Mouse (Mus musculus) forebrain, embryonic 12.5 days (tissue): ENCODE measurements around the gene Zbtb9. TPM values are rescaled to one million over a fixed set of nuclear protein-coding genes. Genes with fewer than 3 reads are reported as not detected.
"Not testable (repeated sequence)": the region's sequence is repeated elsewhere in the genome, so short reads cannot be mapped to it uniquely, and the experiment has no call there.

ENCODE experiments used
- ATAC-seq: fragments of 200-750 bp; cut with Nextera tagmentation; 2 replicates; pipeline ENCODE4 v1.8.0; 2017; ENCODE audit warnings: moderate TSS enrichment; ENCODE audit not compliant: low FRiP score
- H3K27ac ChIP-seq: fragments of 300-500 bp; sonication (generic); 2 replicates; pipeline ENCODE4 v1.5.1; 2016; ENCODE audit warnings: mild to moderate bottlenecking
- H3K27me3 ChIP-seq: fragments of 300-500 bp; sonication (generic); 2 replicates; pipeline ENCODE4 v1.6.1; 2016; ENCODE audit warnings: mild to moderate bottlenecking
- H3K36me3 ChIP-seq: fragments of 300-500 bp; sonication (generic); replicated peaks from 2 replicates; pipeline ENCODE4 v1.6.1; 2016; ENCODE audit warnings: mild to moderate bottlenecking
- H3K4me1 ChIP-seq: fragments of 300-500 bp; sonication (generic); 2 replicates; pipeline ENCODE4 v1.6.1; 2016
- H3K4me2 ChIP-seq: fragments of 300-500 bp; sonication (generic); 2 replicates; pipeline ENCODE4 v1.6.1; 2016; ENCODE audit warnings: mild to moderate bottlenecking, moderate library complexity
- H3K4me3 ChIP-seq: fragments of 300-500 bp; sonication (generic); replicated peaks from 2 replicates; pipeline ENCODE4 v1.5.1; 2016; ENCODE audit warnings: mild to moderate bottlenecking
- H3K9ac ChIP-seq: fragments of 300-500 bp; sonication (generic); 2 replicates; pipeline ENCODE4 v1.6.1; 2016; ENCODE audit warnings: mild to moderate bottlenecking
- H3K9me3 ChIP-seq: fragments of 300-500 bp; sonication (generic); 2 replicates; pipeline ENCODE4 v1.6.1; 2016
- WGBS: fragments of 180-500 bp; shearing (Covaris S2); methylation state at CpG from one replicate; pipeline ENCODE4 v1.1.7; 2016; 5-methylcytosine and 5-hydroxymethylcytosine counted together
- polyA plus RNA-seq: library from polyadenylated mRNA; unstranded; fragments of >200 nt; fragmentation: Nextera tagmentation; extraction: Ambion mirVana; gene quantifications from 2 replicates; pipeline ENCODE4 v1.2.1, GENCODE M21; 2016

The Zbtb9 gene
- polyA plus RNA-seq, 1 experiment from 2014 or later = 18.9 TPM

- Histone ChIP-seq H3K9me3 (no peaks in the 10 kb centered on the region), H3K9ac (no peak overlapping the region), H3K4me3 (no peak overlapping the region), H3K4me1 (no peaks in the 10 kb centered on the region), H3K27ac (no peak overlapping the region), H3K27me3 (no peaks in the 10 kb centered on the region), H3K4me2 (no peak overlapping the region), H3K36me3 (peaks cover 98% of the 10 kb centered on the region)
- ATAC-seq = no peak
- 93% methylated on average over 21 of the region's 21 CpGs for WGBS
These were observed 11.3 kb upstream of the Zbtb9 start for GRCm38 (mm10) chr17:26961572-26962240.

GRCm38 (mm10) chr17:26966993-26967392 lies 6.0 kb upstream of the Zbtb9 start:
- Histone ChIP-seq H3K4me2 (no peak overlapping the region), H3K9me3 (no peaks in the 10 kb centered on the region), H3K27me3 (no peaks in the 10 kb centered on the region), H3K36me3 (peaks cover 70% of the 10 kb centered on the region), H3K4me3 (no peak overlapping the region), H3K4me1 (peaks cover 11% of the 10 kb centered on the region), H3K9ac (no peak overlapping the region), H3K27ac (no peak overlapping the region)
- WGBS = 94% methylated on average over 11 of the region's 11 CpGs
- no peak for ATAC-seq

- Histone ChIP-seq H3K9ac (no peak overlapping the region), H3K4me2 (no peak overlapping the region), H3K9me3 (no peaks in the 10 kb centered on the region), H3K27ac (no peak overlapping the region), H3K4me3 (no peak overlapping the region), H3K27me3 (no peaks in the 10 kb centered on the region), H3K36me3 (peaks cover 66% of the 10 kb centered on the region), H3K4me1 (peaks cover 16% of the 10 kb centered on the region)
- 89% methylated on average over 6 of the region's 6 CpGs for WGBS
- no peak for ATAC-seq
These were observed 5.5 kb upstream of the Zbtb9 start for GRCm38 (mm10) chr17:26967477-26967876.

- WGBS = 77% methylated on average over 6 of the region's 6 CpGs
- no peak overlapping the region for H3K4me3 ChIP-seq
- no peak overlapping the region for H3K27ac ChIP-seq
- peaks cover 18% of the 10 kb centered on the region for H3K4me1 ChIP-seq
- ATAC-seq = no peak
- no peaks in the 10 kb centered on the region for H3K9me3 ChIP-seq
- no peak overlapping the region for H3K9ac ChIP-seq
- H3K4me2 ChIP-seq = no peak overlapping the region
- peaks cover 58% of the 10 kb centered on the region for H3K36me3 ChIP-seq
- H3K27me3 ChIP-seq = no peaks in the 10 kb centered on the region
These were observed 4.8 kb upstream of the Zbtb9 start for GRCm38 (mm10) chr17:26968200-26968611.

GRCm38 (mm10) chr17:26969257-26969656 lies 3.7 kb upstream of the Zbtb9 start:
- Histone ChIP-seq H3K36me3 (peaks cover 50% of the 10 kb centered on the region), H3K27me3 (no peaks in the 10 kb centered on the region), H3K4me3 (no peak overlapping the region), H3K9me3 (no peaks in the 10 kb centered on the region), H3K4me2 (no peak overlapping the region), H3K27ac (no peak overlapping the region), H3K4me1 (peaks cover 26% of the 10 kb centered on the region), H3K9ac (no peak overlapping the region)
- WGBS = 89% methylated on average over 6 of the region's 6 CpGs
- ATAC-seq = no peak

- Histone ChIP-seq H3K4me3 (no peak overlapping the region), H3K4me1 (peaks cover 34% of the 10 kb centered on the region), H3K9ac (no peak overlapping the region), H3K27me3 (no peaks in the 10 kb centered on the region), H3K36me3 (peaks cover 49% of the 10 kb centered on the region), H3K27ac (no peak overlapping the region), H3K9me3 (no peaks in the 10 kb centered on the region), H3K4me2 (no peak overlapping the region)
- WGBS = 82% methylated on average over 12 of the region's 12 CpGs
- ATAC-seq = no peak
These were observed 2.7 kb upstream of the Zbtb9 start for GRCm38 (mm10) chr17:26970221-26970620.

GRCm38 (mm10) chr17:26971247-26971905 lies 1.6 kb upstream of the Zbtb9 start:
- peak overlapping the region; percentile 98 for H3K4me2 ChIP-seq
- peak overlapping the region; percentile 17 for H3K9ac ChIP-seq
- ATAC-seq = no peak
- H3K27me3 ChIP-seq = no peaks in the 10 kb centered on the region
- H3K36me3 ChIP-seq = peaks cover 49% of the 10 kb centered on the region
- no peak overlapping the region for H3K27ac ChIP-seq
- no peaks in the 10 kb centered on the region for H3K9me3 ChIP-seq
- 66% methylated on average over 8 of the region's 8 CpGs for WGBS
- H3K4me3 ChIP-seq = no peak overlapping the region
- H3K4me1 ChIP-seq = peaks cover 45% of the 10 kb centered on the region

- H3K9ac ChIP-seq = peak overlapping the region; percentile 89
- H3K27me3 ChIP-seq = no peaks in the 10 kb centered on the region
- no peak overlapping the region for H3K27ac ChIP-seq
- WGBS = 15% methylated on average over 3 of the region's 3 CpGs
- peak overlapping the region; percentile 88 for H3K4me3 ChIP-seq
- peak overlapping the region; percentile 98 for H3K4me2 ChIP-seq
- peaks cover 49% of the 10 kb centered on the region for H3K36me3 ChIP-seq
- H3K4me1 ChIP-seq = peaks cover 49% of the 10 kb centered on the region
- H3K9me3 ChIP-seq = no peaks in the 10 kb centered on the region
- ATAC-seq = no peak
These were observed 860 bp upstream of the Zbtb9 start for GRCm38 (mm10) chr17:26972107-26972506.

- ATAC-seq = no peak
These were observed 1.6 kb downstream of the Zbtb9 start for GRCm38 (mm10) chr17:26974547-26974946.

GRCm38 (mm10) chr17:26975415-26975814 lies 2.4 kb downstream of the Zbtb9 start:
- Histone ChIP-seq H3K4me1 (peaks cover 49% of the 10 kb centered on the region), H3K9me3 (no peaks in the 10 kb centered on the region), H3K4me3 (no peak overlapping the region), H3K9ac (no peak overlapping the region), H3K27ac (no peak overlapping the region), H3K36me3 (peaks cover 61% of the 10 kb centered on the region), H3K4me2 (no peak overlapping the region), H3K27me3 (no peaks in the 10 kb centered on the region)
- no peak for ATAC-seq

More at GRCm38 (mm10) chr17:26974547-26974946, 1.6 kb downstream of the Zbtb9 start:
- H3K4me3 ChIP-seq = 0 out of 2 replicates have a peak overlapping the region, but pooled peaks have one; percentile 88
- H3K9me3 ChIP-seq = no peaks in the 10 kb centered on the region
- H3K27me3 ChIP-seq = no peaks in the 10 kb centered on the region
- H3K4me2 ChIP-seq = peak overlapping the region; percentile 98; the same call in 1 of the 2 replicates
- WGBS = 93% methylated on average over 15 of the region's 15 CpGs
- H3K27ac ChIP-seq = no peak overlapping the region
- H3K36me3 ChIP-seq = peaks cover 58% of the 10 kb centered on the region
- H3K4me1 ChIP-seq = peaks cover 49% of the 10 kb centered on the region
- 0 out of 2 replicates have a peak overlapping the region, but pooled peaks have one; percentile 89 for H3K9ac ChIP-seq

GRCm38 (mm10) chr17:26977354-26977753 lies 4.4 kb downstream of the Zbtb9 start:
- 94% methylated on average over 6 of the region's 6 CpGs for WGBS
- not testable (repeated sequence) for H3K9me3 ChIP-seq, ATAC-seq, H3K9ac ChIP-seq, H3K4me3 ChIP-seq, H3K27me3 ChIP-seq, H3K4me2 ChIP-seq, H3K27ac ChIP-seq
- H3K4me1 ChIP-seq = peaks cover 35% of the 10 kb centered on the region
- H3K36me3 ChIP-seq = peaks cover 57% of the 10 kb centered on the region

GRCm38 (mm10) chr17:26979426-26979825 lies 6.5 kb downstream of the Zbtb9 start:
- H3K36me3 ChIP-seq = peaks cover 56% of the 10 kb centered on the region

GRCm38 (mm10) chr17:26981050-26981449 lies 8.1 kb downstream of the Zbtb9 start:
- peaks cover 8% of the 10 kb centered on the region; the same call in 1 of the 2 replicates for H3K4me1 ChIP-seq
- no peak overlapping the region for H3K4me3 ChIP-seq
- no peaks in the 10 kb centered on the region for H3K9me3 ChIP-seq
- H3K27me3 ChIP-seq = no peaks in the 10 kb centered on the region
- no peak overlapping the region for H3K27ac ChIP-seq
- H3K9ac ChIP-seq = no peak overlapping the region
- peaks cover 40% of the 10 kb centered on the region for H3K36me3 ChIP-seq
- no peak for ATAC-seq
- no peak overlapping the region for H3K4me2 ChIP-seq
- WGBS = 73% methylated on average over 2 of the region's 2 CpGs

More at GRCm38 (mm10) chr17:26979426-26979825, 6.5 kb downstream of the Zbtb9 start:
- ATAC-seq = no peak
- Histone ChIP-seq H3K4me2 (no peak overlapping the region), H3K27ac (no peak overlapping the region), H3K27me3 (no peaks in the 10 kb centered on the region), H3K4me3 (no peak overlapping the region), H3K9ac (no peak overlapping the region), H3K9me3 (no peaks in the 10 kb centered on the region), H3K4me1 (peaks cover 22% of the 10 kb centered on the region)
- 66% methylated on average over 2 of the region's 2 CpGs for WGBS
